Mouse (Mus musculus) lung, postnatal 4 days (tissue): ENCODE measurements around the gene Gm21173.
"Not testable (repeated sequence)": the region's sequence is repeated elsewhere in the genome, so short reads cannot be mapped to it uniquely, and the experiment has no call there.

Experiments
- DNase-seq, 2 experiments: peaks; one replicate each; pipeline ENCODE4 v3.0.0; 2021

The Gm21173 gene

DNA sequence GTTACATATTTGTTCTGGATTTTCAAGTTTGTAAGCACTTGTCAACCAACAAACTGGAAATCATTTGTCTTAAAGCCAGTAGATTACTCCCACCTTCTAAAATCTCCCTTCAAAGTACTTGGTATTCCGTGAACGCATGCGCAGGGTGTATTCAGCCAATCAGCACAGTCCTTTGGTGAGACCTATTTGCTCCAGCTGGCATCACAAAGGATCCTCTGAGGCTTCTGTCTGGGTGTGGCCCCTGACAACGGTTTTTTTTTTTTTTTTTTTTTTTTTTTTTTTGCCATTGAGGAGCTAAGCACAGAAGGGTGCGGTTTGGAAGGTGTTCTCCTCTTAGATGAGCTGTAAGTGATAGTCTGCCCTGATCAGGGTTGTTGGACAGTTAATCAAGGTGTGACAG is at the start of gene Gm21173:
Gene Gm21173, plus strand, starts transcription at position 301 of the 400 bp plus-strand sequence.
- not testable (repeated sequence) for DNase-seq
